Mouse (Mus musculus) lung, embryonic 15.5 days (tissue): ENCODE measurements at regions not wholly inside any gene's neighbourhood (a gene's known extent, or its start where the extent isn't known, plus 50 kb on each side); places are given as distances from the start of the nearest gene placed in this dataset.

Source experiments
- ATAC-seq: fragments of 200-750 bp; cut with Nextera tagmentation; 2 replicates; pipeline ENCODE4 v1.8.0; 2017; ENCODE audit warnings: moderate number of reproducible peaks, borderline replicate concordance; ENCODE audit not compliant: low FRiP score, low TSS enrichment; ENCODE audit errors: extremely low read depth
- H3K27ac ChIP-seq: fragments of 300-500 bp; sonication (generic); 2 replicates; pipeline ENCODE4 v1.5.1; 2015; ENCODE audit warnings: moderate library complexity, mild to moderate bottlenecking, inconsistent platforms
- H3K27me3 ChIP-seq: fragments of 300-500 bp; sonication (generic); 2 replicates; pipeline ENCODE4 v1.6.1; 2015; ENCODE audit warnings: inconsistent platforms
- H3K36me3 ChIP-seq: fragments of 300-500 bp; sonication (generic); 2 replicates; pipeline ENCODE4 v1.6.1; 2015; ENCODE audit warnings: inconsistent platforms
- H3K4me1 ChIP-seq: fragments of 300-500 bp; sonication (generic); 2 replicates; pipeline ENCODE4 v1.6.1; 2015; ENCODE audit warnings: inconsistent platforms
- H3K4me2 ChIP-seq: fragments of 300-500 bp; sonication (generic); 2 replicates; pipeline ENCODE4 v1.6.1; 2015; ENCODE audit warnings: inconsistent platforms, mild to moderate bottlenecking, moderate library complexity
- H3K4me3 ChIP-seq: fragments of 300-500 bp; sonication (generic); 2 replicates; pipeline ENCODE4 v1.5.1; 2015; ENCODE audit warnings: mild to moderate bottlenecking, inconsistent platforms
- H3K9ac ChIP-seq: fragments of 300-500 bp; sonication (generic); 2 replicates; pipeline ENCODE4 v1.6.1; 2015; ENCODE audit warnings: inconsistent platforms
- H3K9me3 ChIP-seq: fragments of 300-500 bp; sonication (generic); 2 replicates; pipeline ENCODE4 v1.6.1; 2016; ENCODE audit warnings: inconsistent platforms
- WGBS: fragments of 180-500 bp; shearing (Covaris S2); methylation state at CpG from one replicate; pipeline ENCODE4 v1.1.7; 2015; 5-methylcytosine and 5-hydroxymethylcytosine counted together

- 71% methylated on average over 5 of the region's 5 CpGs for WGBS
- H3K4me3 ChIP-seq = no peak overlapping the region
- H3K9ac ChIP-seq = no peak overlapping the region
- no peaks in the 10 kb centered on the region for H3K36me3 ChIP-seq
- no peak overlapping the region for H3K27ac ChIP-seq
- H3K4me2 ChIP-seq = no peak overlapping the region
- no peaks in the 10 kb centered on the region for H3K27me3 ChIP-seq
- H3K4me1 ChIP-seq = no peaks in the 10 kb centered on the region
- H3K9me3 ChIP-seq = no peaks in the 10 kb centered on the region
- ATAC-seq = no peak
Observed at GRCm38 (mm10) chr15:87325389-87325788, 218.7 kb upstream of the Fam19a5 start.

- no peak overlapping the region for H3K4me3 ChIP-seq
- no peak for ATAC-seq
- 79% methylated on average over 6 of the region's 6 CpGs for WGBS
- no peaks in the 10 kb centered on the region for H3K9me3 ChIP-seq
- H3K36me3 ChIP-seq = no peaks in the 10 kb centered on the region
- H3K27ac ChIP-seq = no peak overlapping the region
- H3K4me1 ChIP-seq = no peaks in the 10 kb centered on the region
- H3K4me2 ChIP-seq = no peak overlapping the region
- H3K27me3 ChIP-seq = no peaks in the 10 kb centered on the region
- no peak overlapping the region for H3K9ac ChIP-seq
Observed at GRCm38 (mm10) chr15:87326281-87326680, 217.8 kb upstream of the Fam19a5 start.

GRCm38 (mm10) chr15:87332441-87332840 is 211.7 kb upstream of the Fam19a5 start:
- Histone ChIP-seq H3K27me3 (no peaks in the 10 kb centered on the region), H3K4me1 (no peaks in the 10 kb centered on the region), H3K9ac (no peak overlapping the region), H3K36me3 (no peaks in the 10 kb centered on the region), H3K27ac (no peak overlapping the region), H3K4me2 (no peak overlapping the region), H3K4me3 (no peak overlapping the region), H3K9me3 (no peaks in the 10 kb centered on the region)
- ATAC-seq = no peak
- 65% methylated on average over 3 of the region's 3 CpGs for WGBS

GRCm38 (mm10) chr15:87333527-87333926 is 210.6 kb upstream of the Fam19a5 start:
- H3K9ac ChIP-seq = no peak overlapping the region
- 76% methylated on average over 4 of the region's 4 CpGs for WGBS
- H3K4me3 ChIP-seq = no peak overlapping the region

GRCm38 (mm10) chr15:87334430-87334829 is 209.7 kb upstream of the Fam19a5 start:
- Histone ChIP-seq H3K4me3 (no peak overlapping the region), H3K9me3 (no peaks in the 10 kb centered on the region), H3K4me2 (no peak overlapping the region), H3K4me1 (no peaks in the 10 kb centered on the region), H3K27me3 (no peaks in the 10 kb centered on the region), H3K36me3 (no peaks in the 10 kb centered on the region), H3K27ac (no peak overlapping the region), H3K9ac (no peak overlapping the region)
- WGBS = 60% methylated on average over 4 of the region's 4 CpGs
- ATAC-seq = no peak

More at GRCm38 (mm10) chr15:87333527-87333926, 210.6 kb upstream of the Fam19a5 start:
- H3K4me2 ChIP-seq = no peak overlapping the region
- no peak for ATAC-seq
- H3K9me3 ChIP-seq = no peaks in the 10 kb centered on the region
- H3K27me3 ChIP-seq = no peaks in the 10 kb centered on the region
- H3K4me1 ChIP-seq = no peaks in the 10 kb centered on the region
- H3K27ac ChIP-seq = no peak overlapping the region
- H3K36me3 ChIP-seq = no peaks in the 10 kb centered on the region

- Histone ChIP-seq H3K27me3 (no peaks in the 10 kb centered on the region), H3K4me2 (no peak overlapping the region), H3K36me3 (no peaks in the 10 kb centered on the region), H3K4me1 (no peaks in the 10 kb centered on the region), H3K4me3 (no peak overlapping the region), H3K27ac (no peak overlapping the region), H3K9me3 (no peaks in the 10 kb centered on the region), H3K9ac (no peak overlapping the region)
- 70% methylated on average over 4 of the region's 4 CpGs for WGBS
- no peak for ATAC-seq
Observed at GRCm38 (mm10) chr15:87335324-87335723, 208.8 kb upstream of the Fam19a5 start.

- Histone ChIP-seq H3K36me3 (no peaks in the 10 kb centered on the region), H3K27me3 (no peaks in the 10 kb centered on the region), H3K27ac (no peak overlapping the region), H3K4me1 (no peaks in the 10 kb centered on the region), H3K4me2 (no peak overlapping the region), H3K9me3 (no peaks in the 10 kb centered on the region), H3K9ac (no peak overlapping the region), H3K4me3 (no peak overlapping the region)
- 87% methylated on average over 11 of the region's 11 CpGs for WGBS
- ATAC-seq = no peak
Observed at GRCm38 (mm10) chr15:87335737-87336136, 208.4 kb upstream of the Fam19a5 start.

- Histone ChIP-seq H3K27me3 (no peaks in the 10 kb centered on the region), H3K9ac (no peak overlapping the region), H3K27ac (no peak overlapping the region), H3K9me3 (no peaks in the 10 kb centered on the region), H3K36me3 (no peaks in the 10 kb centered on the region), H3K4me1 (no peaks in the 10 kb centered on the region), H3K4me3 (no peak overlapping the region), H3K4me2 (no peak overlapping the region)
- no peak for ATAC-seq
- WGBS = 55% methylated on average over 3 of the region's 3 CpGs
Observed at GRCm38 (mm10) chr15:87339904-87340303, 204.2 kb upstream of the Fam19a5 start.

GRCm38 (mm10) chr15:87342656-87343055 is 201.4 kb upstream of the Fam19a5 start:
- Histone ChIP-seq H3K27ac (no peak overlapping the region), H3K4me3 (no peak overlapping the region), H3K9me3 (no peaks in the 10 kb centered on the region), H3K36me3 (no peaks in the 10 kb centered on the region), H3K9ac (no peak overlapping the region), H3K27me3 (no peaks in the 10 kb centered on the region), H3K4me1 (no peaks in the 10 kb centered on the region), H3K4me2 (no peak overlapping the region)
- 68% methylated on average over 1 of the region's 1 CpGs for WGBS
- ATAC-seq = no peak

GRCm38 (mm10) chr15:87345826-87346225 is 198.3 kb upstream of the Fam19a5 start:
- Histone ChIP-seq H3K9me3 (no peaks in the 10 kb centered on the region), H3K4me2 (no peak overlapping the region), H3K36me3 (no peaks in the 10 kb centered on the region), H3K4me1 (no peaks in the 10 kb centered on the region), H3K9ac (no peak overlapping the region), H3K27ac (no peak overlapping the region), H3K27me3 (no peaks in the 10 kb centered on the region), H3K4me3 (no peak overlapping the region)
- no peak for ATAC-seq
- 50% methylated on average over 3 of the region's 3 CpGs for WGBS

- H3K4me2 ChIP-seq = no peak overlapping the region
- 71% methylated on average over 11 of the region's 11 CpGs for WGBS
- no peak for ATAC-seq
- no peaks in the 10 kb centered on the region for H3K4me1 ChIP-seq
- no peak overlapping the region for H3K27ac ChIP-seq
- no peaks in the 10 kb centered on the region for H3K36me3 ChIP-seq
- H3K9ac ChIP-seq = no peak overlapping the region
- H3K27me3 ChIP-seq = no peaks in the 10 kb centered on the region
- no peak overlapping the region for H3K4me3 ChIP-seq
- no peaks in the 10 kb centered on the region for H3K9me3 ChIP-seq
Observed at GRCm38 (mm10) chr15:87349533-87350247, 194.4 kb upstream of the Fam19a5 start.

GRCm38 (mm10) chr15:87352812-87353211 is 191.3 kb upstream of the Fam19a5 start:
- H3K9ac ChIP-seq = no peak overlapping the region
- H3K27me3 ChIP-seq = no peaks in the 10 kb centered on the region
- 38% methylated on average over 8 of the region's 8 CpGs for WGBS
- ATAC-seq = no peak
- H3K4me3 ChIP-seq = no peak overlapping the region
- H3K4me2 ChIP-seq = no peak overlapping the region
- H3K4me1 ChIP-seq = no peaks in the 10 kb centered on the region
- no peaks in the 10 kb centered on the region for H3K36me3 ChIP-seq
- H3K27ac ChIP-seq = no peak overlapping the region
- no peaks in the 10 kb centered on the region for H3K9me3 ChIP-seq

GRCm38 (mm10) chr15:87353886-87354285 is 190.2 kb upstream of the Fam19a5 start:
- H3K9ac ChIP-seq = no peak overlapping the region
- H3K4me1 ChIP-seq = no peaks in the 10 kb centered on the region
- H3K36me3 ChIP-seq = no peaks in the 10 kb centered on the region
- WGBS = 58% methylated on average over 11 of the region's 11 CpGs
- no peaks in the 10 kb centered on the region for H3K9me3 ChIP-seq
- no peaks in the 10 kb centered on the region for H3K27me3 ChIP-seq
- no peak overlapping the region for H3K27ac ChIP-seq
- H3K4me2 ChIP-seq = no peak overlapping the region
- ATAC-seq = no peak
- no peak overlapping the region for H3K4me3 ChIP-seq
